Mouse (Mus musculus) adrenal gland (tissue): ENCODE measurements around the gene Dnajc13.

Experiments used
- intact Hi-C: fragments of 180-260 bp; cut with DNase I; formaldehyde crosslinking; loops from one replicate; pipeline ENCODE4 v1.15.1; 2025

Gene Dnajc13

DNA sequence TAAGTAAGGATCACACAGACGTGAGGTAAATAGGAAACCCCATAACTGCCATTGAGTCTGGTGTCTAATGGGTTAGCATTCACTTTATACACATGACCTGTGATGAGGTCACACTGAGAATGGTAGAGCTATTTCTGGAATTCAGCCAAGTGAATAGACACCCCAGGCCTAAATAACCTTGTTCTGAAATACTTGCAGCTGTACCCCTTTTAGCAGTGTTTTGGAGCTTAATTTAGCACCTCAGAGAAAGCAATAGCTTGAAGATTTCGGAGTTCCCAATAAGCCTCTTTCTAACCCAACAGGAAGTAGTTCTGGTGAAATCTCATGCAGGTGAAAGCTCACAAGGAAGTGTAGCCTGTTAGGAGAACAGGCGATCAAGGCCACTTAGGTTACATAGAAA lies 135.9 kb downstream of the Dnajc13 start, which contains the start of gene Ackr4:
TSS of gene Ackr4 (minus strand) at position 101 of the 400 bp plus-strand sequence.
- intact Hi-C loops: no loop called here

DNA sequence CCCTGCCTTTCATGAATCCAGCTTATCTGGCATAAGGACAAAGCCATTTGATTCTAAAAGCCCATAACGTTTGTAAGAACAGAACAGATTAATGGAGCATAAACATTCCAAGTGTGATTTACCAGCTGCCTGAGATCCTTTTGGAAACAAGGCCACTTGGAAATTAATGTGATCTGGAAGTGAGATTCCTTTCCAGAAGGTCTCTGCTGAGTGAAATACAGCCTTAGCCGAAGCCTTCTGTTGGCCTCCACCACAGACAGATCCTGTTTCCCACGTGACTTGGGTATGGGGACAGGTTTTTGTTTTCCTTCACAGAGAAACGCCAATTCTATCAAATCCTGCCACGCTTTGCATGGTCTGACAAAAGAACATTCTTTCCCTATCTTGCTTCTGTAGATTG lies 139.1 kb downstream of the Dnajc13 start:
- intact Hi-C loops: no loop called here

DNA sequence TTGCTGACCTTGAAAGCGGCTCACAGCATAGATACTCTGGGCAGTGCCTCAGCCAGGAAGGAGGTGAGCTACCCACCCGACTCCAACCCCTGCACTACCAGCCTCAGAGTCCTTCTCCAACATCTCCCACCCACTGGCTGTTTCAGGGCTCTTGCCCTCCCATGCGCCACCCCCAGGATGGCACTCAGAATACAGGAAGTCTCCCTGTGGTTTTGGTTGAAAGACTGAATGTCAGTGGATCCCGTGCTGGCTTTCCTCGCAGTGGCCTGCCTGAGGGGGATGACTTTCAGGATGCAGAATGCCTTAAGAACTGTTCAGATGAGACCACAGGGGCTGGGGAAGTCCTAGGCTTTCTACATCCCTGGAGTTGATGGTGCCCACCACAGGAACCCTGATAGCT lies 139.6 kb downstream of the Dnajc13 start:
- intact Hi-C loops: no loop called here

DNA sequence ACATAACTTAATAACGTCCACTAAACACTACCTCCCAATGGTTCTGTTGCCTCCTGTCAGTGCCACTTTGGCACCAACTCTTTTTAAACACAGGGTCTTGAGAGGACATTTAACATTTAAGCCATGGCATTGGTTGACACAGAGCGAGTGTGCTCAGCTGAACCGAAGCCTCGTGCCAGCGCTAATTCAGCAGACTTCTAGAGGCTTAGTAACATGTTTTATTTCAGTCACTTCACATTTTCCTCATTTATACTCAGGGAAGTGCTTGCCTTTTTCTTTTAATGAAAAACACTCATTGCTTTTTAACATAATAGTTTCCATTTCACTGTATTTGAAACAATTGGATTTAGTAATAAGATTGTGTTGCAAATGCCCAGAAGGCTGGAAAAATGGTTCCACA lies 153.6 kb downstream of the Dnajc13 start:
- intact Hi-C loops: no loop called here

DNA sequence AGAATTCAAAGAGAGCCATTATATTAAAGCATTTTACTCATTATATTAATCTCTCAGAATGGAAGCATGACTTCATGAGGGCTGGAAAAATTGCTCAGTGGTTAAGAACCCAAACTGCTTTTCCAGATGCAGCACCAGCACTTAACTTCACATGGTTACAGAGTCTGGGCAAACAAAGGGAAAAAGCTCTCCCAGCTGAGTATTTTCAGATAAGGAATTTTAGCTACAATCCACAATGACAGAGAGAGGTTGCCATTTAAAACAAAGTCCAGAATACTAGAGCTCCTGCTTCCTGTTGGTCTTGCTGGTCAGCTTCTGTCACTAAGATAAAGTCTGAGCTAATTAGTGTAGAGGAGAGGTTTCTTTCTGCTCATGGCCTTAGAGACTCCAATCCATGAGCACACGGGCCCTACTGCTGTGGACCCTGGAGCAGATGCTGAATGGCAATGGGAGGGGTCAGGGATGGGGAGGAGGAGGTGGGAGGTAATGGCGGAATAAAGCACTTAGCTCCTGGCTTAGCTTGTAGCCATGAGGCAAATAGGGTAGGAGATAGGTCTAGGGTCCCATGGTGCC lies 154.1 kb downstream of the Dnajc13 start:
- intact Hi-C loops: no loop called here

DNA sequence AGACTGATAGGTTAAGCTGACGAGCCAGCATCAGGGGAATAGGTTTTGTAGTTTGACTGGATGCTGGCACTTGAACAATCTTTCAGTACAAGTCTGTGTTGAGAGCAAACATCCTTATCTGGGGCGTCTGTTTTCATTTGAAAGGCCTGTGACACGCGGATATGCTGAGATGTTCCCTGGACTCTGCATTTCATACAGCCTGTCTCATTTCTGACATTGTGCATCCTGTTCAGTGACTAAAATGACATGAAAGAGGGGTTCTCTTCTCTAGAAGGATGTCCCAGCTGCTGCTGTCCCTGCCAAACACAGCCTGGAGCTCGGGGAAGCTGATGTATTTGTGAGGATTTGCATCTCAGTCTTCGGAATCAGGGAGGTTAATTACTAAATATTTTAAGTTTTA lies 155.2 kb downstream of the Dnajc13 start:
- intact Hi-C loops: no loop called here

DNA sequence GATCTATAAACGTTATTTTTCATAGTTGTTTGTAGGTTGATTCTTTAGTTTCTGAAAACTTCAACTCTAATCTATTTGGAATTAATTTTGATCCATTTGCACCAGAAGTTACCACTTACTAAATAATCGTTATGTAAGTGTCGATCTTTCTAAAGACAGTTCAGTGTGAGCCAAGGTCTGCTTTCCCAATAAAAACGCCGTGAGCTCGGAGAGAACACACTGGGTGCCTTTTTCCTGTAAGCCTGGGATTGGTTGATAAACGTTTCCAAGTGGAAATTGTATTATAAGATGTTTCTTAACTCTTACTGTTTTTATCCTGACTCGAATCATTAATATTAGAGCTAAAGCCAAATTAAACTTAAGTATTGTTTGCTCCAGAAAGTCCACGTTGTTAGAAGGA lies 155.8 kb downstream of the Dnajc13 start:
- intact Hi-C loops: no loop called here

DNA sequence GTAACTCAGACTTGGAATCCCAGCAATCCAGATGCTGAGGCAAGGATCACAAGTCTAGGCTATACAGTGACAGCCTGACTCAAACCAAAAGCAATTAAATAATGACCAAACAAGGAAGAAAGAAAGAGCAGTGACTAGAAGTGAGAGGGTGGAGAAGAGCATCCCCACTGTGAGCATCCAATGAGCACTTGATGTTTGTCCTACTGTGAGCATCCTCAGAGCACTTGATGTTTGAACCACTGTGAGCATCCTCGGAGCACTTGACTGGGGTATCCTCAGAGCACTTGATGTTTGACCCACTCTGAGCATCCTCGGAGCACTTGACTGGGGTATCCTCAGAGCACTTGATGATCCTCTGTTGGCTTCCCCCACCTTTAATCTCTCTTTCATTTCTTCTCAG lies 157.7 kb downstream of the Dnajc13 start:
- intact Hi-C loops: no loop called here

DNA sequence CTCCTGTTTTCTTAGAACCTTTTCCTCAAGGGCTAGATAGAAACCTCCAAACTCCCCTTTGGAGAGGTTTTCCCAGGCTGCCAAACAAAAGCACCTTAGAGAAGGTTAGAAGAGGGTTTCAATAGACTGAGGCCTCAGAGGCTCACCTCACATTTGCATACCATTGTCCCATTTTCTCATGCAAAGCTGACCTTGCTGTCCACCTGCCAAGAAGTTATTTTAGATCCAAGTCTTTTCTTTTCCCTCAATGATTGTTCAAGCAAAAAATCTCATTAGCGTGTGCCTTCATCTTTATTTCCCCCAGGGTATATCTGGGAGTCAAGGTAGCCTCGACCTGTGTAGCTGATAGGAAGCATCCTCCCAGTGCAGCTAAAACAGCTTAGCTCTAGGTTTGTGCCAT lies 159.8 kb downstream of the Dnajc13 start:
- intact Hi-C loops: no loop called here

DNA sequence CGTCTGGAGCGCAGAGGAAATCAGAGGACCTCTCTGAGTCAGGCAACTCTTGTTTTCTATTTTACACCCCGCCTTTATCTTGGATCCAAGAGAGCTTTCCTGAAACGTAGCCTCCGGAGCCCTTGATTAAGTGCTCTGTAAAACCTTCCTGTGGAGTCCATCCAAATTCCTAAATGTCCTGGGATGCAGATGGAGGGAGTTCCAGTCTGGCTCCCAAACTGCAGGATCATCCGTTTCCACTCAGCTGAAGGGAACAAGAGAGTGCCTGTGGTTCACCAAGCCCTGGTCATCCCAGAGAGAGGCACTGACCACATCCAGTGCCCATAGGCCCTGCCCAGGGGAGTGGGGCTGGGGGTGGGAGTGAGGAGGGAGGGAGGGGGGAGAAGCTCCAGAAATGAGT lies 160.4 kb downstream of the Dnajc13 start:
- intact Hi-C loops: no loop called here

DNA sequence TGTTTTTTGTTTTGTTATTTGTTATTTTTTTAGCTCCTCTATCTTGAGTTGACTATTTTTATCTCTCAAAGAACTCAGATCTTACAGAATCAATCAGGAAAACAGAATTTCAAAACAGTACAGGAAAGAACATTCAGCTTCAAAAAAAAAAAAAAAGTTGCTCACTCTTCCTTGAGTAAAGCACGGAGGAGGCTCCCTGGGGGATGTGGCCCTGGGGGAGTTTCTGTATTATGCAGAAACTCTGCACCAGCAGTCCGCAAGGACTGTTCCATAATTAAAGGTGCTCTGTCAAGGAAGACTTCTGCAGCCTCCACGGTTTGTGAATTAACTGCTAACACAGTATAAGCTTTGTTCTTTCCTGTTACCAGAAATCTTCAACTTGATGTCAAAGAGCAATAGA lies 161.3 kb downstream of the Dnajc13 start:
- intact Hi-C loops: no loop called here
